Mouse (Mus musculus): ENCODE data around the gene Parp3. TPM values are rescaled to one million over a fixed set of nuclear protein-coding genes. Genes with fewer than 3 reads are reported as not detected.

Parp3 gene
- total and polyA plus RNA-seq, 3 experiments: 0.85 to 3.2 TPM; not detected in 1

GRCm38 (mm10) chr9:106473081-106473752 is 3.5 kb downstream of the Parp3 start:
- ATAC-seq (ENCODE audit: extremely low read depth, insufficient number of reproducible peaks, low FRiP score, poor library complexity, severe bottlenecking) (no peak), DNase-seq (ENCODE audit: low spot score) (no peak)
- no peak for TF ChIP-seq CTCF (IDR thresholded peaks at IDR 0.05; ENCODE audit: low read depth, low read length)
- no peak for TF ChIP-seq POLR2AphosphoS5 (IDR thresholded peaks at IDR 0.05; ENCODE audit: insufficient replicate concordance, low read depth, low read length)
- TF ChIP-seq TAL1 (conservative IDR thresholded peaks at IDR 0.05; ENCODE audit: low read depth, low read length): no peak
- no peak for TF ChIP-seq GATA2 (IDR thresholded peaks at IDR 0.05; ENCODE audit: borderline replicate concordance, low read depth, low read length)
- no peak for TF ChIP-seq GATA1 (IDR thresholded peaks at IDR 0.05; ENCODE audit: borderline replicate concordance, low read length)
- Histone ChIP-seq H3K36me3 (replicated peaks) (no peaks in the 10 kb centered on the region), H3K9me3 (replicated peaks) (no peaks in the 10 kb centered on the region), H3K4me3 (ENCODE audit: low read depth, low read length) (no peak overlapping the region), H3K4me1 (ENCODE audit: insufficient read depth, low read depth, low read length) (peaks cover 46% of the 10 kb centered on the region), H3K27me3 (ENCODE audit: insufficient read depth, low read length) (peaks cover 29% of the 10 kb centered on the region)

- ATAC-seq (ENCODE audit: extremely low read depth, insufficient number of reproducible peaks, low FRiP score, poor library complexity, severe bottlenecking) (no peak), DNase-seq (ENCODE audit: low spot score) (no peak)
- Histone ChIP-seq H3K9me3 (replicated peaks) (no peaks in the 10 kb centered on the region), H3K27me3 (ENCODE audit: insufficient read depth, low read length) (peaks cover 31% of the 10 kb centered on the region), H3K4me1 (ENCODE audit: insufficient read depth, low read depth, low read length) (peaks cover 42% of the 10 kb centered on the region), H3K36me3 (replicated peaks) (no peaks in the 10 kb centered on the region), H3K4me3 (ENCODE audit: low read depth, low read length) (no peak overlapping the region)
- TF ChIP-seq POLR2AphosphoS5 (IDR thresholded peaks at IDR 0.05; ENCODE audit: insufficient replicate concordance, low read depth, low read length) (no peak), GATA2 (IDR thresholded peaks at IDR 0.05; ENCODE audit: borderline replicate concordance, low read depth, low read length) (no peak), GATA1 (IDR thresholded peaks at IDR 0.05; ENCODE audit: borderline replicate concordance, low read length) (no peak), TAL1 (conservative IDR thresholded peaks at IDR 0.05; ENCODE audit: low read depth, low read length) (no peak), CTCF (IDR thresholded peaks at IDR 0.05; ENCODE audit: low read depth, low read length) (no peak)
These were observed 4.4 kb downstream of the Parp3 start for GRCm38 (mm10) chr9:106472321-106472720.

- H3K4me1 ChIP-seq (ENCODE audit: insufficient read depth, low read depth, low read length): peaks cover 42% of the 10 kb centered on the region
- no peak overlapping the region for H3K4me3 ChIP-seq (ENCODE audit: low read depth, low read length)
- no peaks in the 10 kb centered on the region for H3K36me3 ChIP-seq (replicated peaks)
- DNase-seq (ENCODE audit: low spot score): no peak
- no peaks in the 10 kb centered on the region for H3K9me3 ChIP-seq (replicated peaks)
- no peak for ATAC-seq (ENCODE audit: extremely low read depth, insufficient number of reproducible peaks, low FRiP score, poor library complexity, severe bottlenecking)
- H3K27me3 ChIP-seq (ENCODE audit: insufficient read depth, low read length): peaks cover 31% of the 10 kb centered on the region
- TF ChIP-seq POLR2AphosphoS5 (IDR thresholded peaks at IDR 0.05; ENCODE audit: insufficient replicate concordance, low read depth, low read length): no peak
- no peak for TF ChIP-seq TAL1 (conservative IDR thresholded peaks at IDR 0.05; ENCODE audit: low read depth, low read length)
- TF ChIP-seq GATA1 (IDR thresholded peaks at IDR 0.05; ENCODE audit: borderline replicate concordance, low read length): no peak
- no peak for TF ChIP-seq GATA2 (IDR thresholded peaks at IDR 0.05; ENCODE audit: borderline replicate concordance, low read depth, low read length)
- no peak for TF ChIP-seq CTCF (IDR thresholded peaks at IDR 0.05; ENCODE audit: low read depth, low read length)
These were observed 4.9 kb downstream of the Parp3 start for GRCm38 (mm10) chr9:106471892-106472291.

DNA sequence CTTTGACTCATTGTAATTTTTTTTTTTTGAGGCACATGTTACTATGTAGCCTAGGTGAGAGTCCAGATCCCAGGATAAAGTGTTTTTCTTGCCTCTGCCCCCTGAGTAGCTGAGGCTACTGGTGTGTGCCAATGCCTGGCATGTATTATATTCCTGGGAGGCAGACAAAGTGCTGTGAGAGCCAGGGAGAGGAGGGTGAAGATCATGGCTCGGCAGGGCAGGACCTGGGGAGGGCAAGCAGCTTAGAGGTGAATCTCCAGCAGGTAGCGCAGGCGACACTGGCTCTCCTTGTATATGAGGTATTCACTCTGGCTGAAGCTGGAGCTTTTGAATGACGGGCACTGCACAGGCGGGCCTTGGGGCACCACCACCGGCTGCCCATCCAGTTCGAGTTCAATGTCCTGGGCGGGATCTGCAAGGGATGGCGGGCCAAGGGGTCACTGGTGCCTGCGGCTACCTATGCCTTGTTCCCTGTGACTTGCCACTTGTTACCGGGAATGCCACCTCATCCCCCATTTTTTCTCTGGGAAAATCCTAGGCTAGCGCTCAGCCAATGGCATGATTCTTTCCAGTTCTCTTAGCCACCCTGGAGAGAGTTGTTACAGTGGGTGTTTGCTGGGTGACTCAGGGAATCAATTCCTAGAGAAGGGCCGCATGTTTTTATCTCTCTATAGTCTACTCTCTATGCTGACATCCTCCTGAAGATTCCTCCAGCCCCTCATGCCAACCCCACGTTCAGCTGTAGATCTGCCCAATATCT is 5.6 kb downstream of the Parp3 start:
- Histone ChIP-seq H3K4me3 (ENCODE audit: low read depth, low read length) (no peak overlapping the region), H3K4me1 (ENCODE audit: insufficient read depth, low read depth, low read length) (peaks cover 36% of the 10 kb centered on the region), H3K27me3 (ENCODE audit: insufficient read depth, low read length) (peaks cover 31% of the 10 kb centered on the region), H3K9me3 (replicated peaks) (no peaks in the 10 kb centered on the region), H3K36me3 (replicated peaks) (no peaks in the 10 kb centered on the region)
- no peak for ATAC-seq (ENCODE audit: extremely low read depth, insufficient number of reproducible peaks, low FRiP score, poor library complexity, severe bottlenecking)
- TF ChIP-seq POLR2AphosphoS5 (IDR thresholded peaks at IDR 0.05; ENCODE audit: insufficient replicate concordance, low read depth, low read length) (no peak), GATA2 (IDR thresholded peaks at IDR 0.05; ENCODE audit: borderline replicate concordance, low read depth, low read length) (no peak), GATA1 (IDR thresholded peaks at IDR 0.05; ENCODE audit: borderline replicate concordance, low read length) (no peak), TAL1 (conservative IDR thresholded peaks at IDR 0.05; ENCODE audit: low read depth, low read length) (no peak), CTCF (IDR thresholded peaks at IDR 0.05; ENCODE audit: low read depth, low read length) (no peak)
- no peak for DNase-seq (ENCODE audit: low spot score)

- DNase-seq (ENCODE audit: low spot score) (no peak), ATAC-seq (ENCODE audit: extremely low read depth, insufficient number of reproducible peaks, low FRiP score, poor library complexity, severe bottlenecking) (no peak)
These were observed 7.0 kb downstream of the Parp3 start for GRCm38 (mm10) chr9:106469776-106470175.

DNA sequence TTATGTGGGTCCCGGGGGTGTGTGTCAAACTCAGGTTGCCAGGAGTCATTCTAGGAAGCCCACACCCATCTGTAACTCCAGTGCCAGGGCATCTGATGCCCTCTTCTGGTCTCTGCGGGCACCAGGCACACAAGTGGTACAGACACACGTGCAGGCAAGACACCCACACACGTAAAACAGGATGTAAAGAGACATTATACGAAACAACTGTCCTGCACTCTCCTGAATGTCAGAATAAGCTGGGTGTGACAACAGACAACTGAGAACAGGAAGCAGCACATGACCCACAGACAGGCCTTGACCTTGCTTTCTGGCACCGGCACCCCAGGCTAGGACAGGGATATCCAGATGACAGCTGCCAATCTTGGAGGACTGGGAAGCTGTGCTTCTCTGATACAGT is 7.4 kb downstream of the Parp3 start:
- Histone ChIP-seq H3K4me1 (ENCODE audit: insufficient read depth, low read depth, low read length) (peaks cover 18% of the 10 kb centered on the region), H3K9me3 (replicated peaks) (peaks cover 12% of the 10 kb centered on the region)
- ATAC-seq (ENCODE audit: extremely low read depth, insufficient number of reproducible peaks, low FRiP score, poor library complexity, severe bottlenecking): no peak

More at GRCm38 (mm10) chr9:106469776-106470175, 7.0 kb downstream of the Parp3 start:
- Histone ChIP-seq H3K27me3 (ENCODE audit: insufficient read depth, low read length) (peaks cover 36% of the 10 kb centered on the region), H3K36me3 (replicated peaks) (no peaks in the 10 kb centered on the region), H3K4me3 (ENCODE audit: low read depth, low read length) (no peak overlapping the region), H3K9me3 (replicated peaks) (peaks cover 10% of the 10 kb centered on the region), H3K4me1 (ENCODE audit: insufficient read depth, low read depth, low read length) (peaks cover 22% of the 10 kb centered on the region)
- no peak for TF ChIP-seq POLR2AphosphoS5 (IDR thresholded peaks at IDR 0.05; ENCODE audit: insufficient replicate concordance, low read depth, low read length)
- TF ChIP-seq GATA2 (IDR thresholded peaks at IDR 0.05; ENCODE audit: borderline replicate concordance, low read depth, low read length): no peak
- no peak for TF ChIP-seq CTCF (IDR thresholded peaks at IDR 0.05; ENCODE audit: low read depth, low read length)
- no peak for TF ChIP-seq TAL1 (conservative IDR thresholded peaks at IDR 0.05; ENCODE audit: low read depth, low read length)
- TF ChIP-seq GATA1 (IDR thresholded peaks at IDR 0.05; ENCODE audit: borderline replicate concordance, low read length): no peak

More for the DNA sequence above, 7.4 kb downstream of the Parp3 start:
- peaks cover 36% of the 10 kb centered on the region for H3K27me3 ChIP-seq (ENCODE audit: insufficient read depth, low read length)
- H3K4me3 ChIP-seq (ENCODE audit: low read depth, low read length): no peak overlapping the region
- no peak for DNase-seq (ENCODE audit: low spot score)
- TF ChIP-seq GATA1 (IDR thresholded peaks at IDR 0.05; ENCODE audit: borderline replicate concordance, low read length): no peak
- no peak for TF ChIP-seq CTCF (IDR thresholded peaks at IDR 0.05; ENCODE audit: low read depth, low read length)
- no peak for TF ChIP-seq POLR2AphosphoS5 (IDR thresholded peaks at IDR 0.05; ENCODE audit: insufficient replicate concordance, low read depth, low read length)
- no peak for TF ChIP-seq GATA2 (IDR thresholded peaks at IDR 0.05; ENCODE audit: borderline replicate concordance, low read depth, low read length)
- TF ChIP-seq TAL1 (conservative IDR thresholded peaks at IDR 0.05; ENCODE audit: low read depth, low read length): no peak
- no peaks in the 10 kb centered on the region for H3K36me3 ChIP-seq (replicated peaks)

Measured in G1E (cell line).